Mouse (Mus musculus) erythroblast, embryonic 14.5 days (primary cell): Measurements from ENCODE around the gene Hist1h2be.

Experiments
- GATA1 ChIP-seq: IDR thresholded peaks from 2 replicates; pipeline ENCODE4 v1.6.1; 2012; ENCODE audit warnings: low read length, inconsistent platforms, mixed read lengths
- TAL1 ChIP-seq: IDR thresholded peaks from 3 replicates; pipeline ENCODE4 v1.6.1; 2012; ENCODE audit warnings: low read length, inconsistent platforms, mixed read lengths

DNA sequence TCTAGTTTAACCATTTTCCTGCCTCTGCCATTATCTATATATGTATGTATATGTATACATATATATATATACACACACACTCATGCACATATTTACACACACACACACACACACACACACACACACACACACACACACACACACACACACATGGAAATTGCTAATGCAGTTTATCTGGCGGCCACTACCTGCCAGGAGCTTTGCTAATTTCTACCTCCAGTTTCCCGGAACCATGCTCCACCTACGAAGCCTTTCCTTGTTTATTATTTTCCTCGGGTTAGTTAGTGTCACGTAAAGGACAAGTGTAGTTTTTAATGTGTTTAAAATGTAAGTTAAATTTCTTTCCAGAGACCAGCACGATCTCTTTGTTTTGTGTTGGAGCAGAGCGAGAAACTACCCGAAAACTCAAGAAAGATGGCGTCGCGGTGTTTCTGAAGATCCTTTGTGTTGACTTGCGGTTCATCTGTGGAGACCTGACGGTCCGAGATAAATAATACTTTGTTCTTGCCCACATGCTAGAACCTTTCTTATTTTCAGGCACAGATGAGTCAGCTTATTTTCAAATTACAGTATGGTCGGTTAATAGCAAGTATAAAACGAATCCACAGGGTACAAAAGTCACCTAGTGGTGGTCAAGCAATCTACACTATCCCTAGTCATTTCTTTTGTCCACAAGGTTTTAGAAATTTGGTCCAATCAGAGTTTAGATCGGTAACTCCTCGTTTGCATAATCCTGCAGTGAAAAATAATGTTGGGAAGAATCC is 58.0 kb downstream of the Hist1h2be start:
- no peak for TF ChIP-seq GATA1
- TF ChIP-seq TAL1 = no peak
